Mouse (Mus musculus): ENCODE measurements around the gene Pycr2.
"Not testable (repeated sequence)": the region's sequence is repeated elsewhere in the genome, so short reads cannot be mapped to it uniquely, and the experiment has no call there.

The Pycr2 gene

DNA sequence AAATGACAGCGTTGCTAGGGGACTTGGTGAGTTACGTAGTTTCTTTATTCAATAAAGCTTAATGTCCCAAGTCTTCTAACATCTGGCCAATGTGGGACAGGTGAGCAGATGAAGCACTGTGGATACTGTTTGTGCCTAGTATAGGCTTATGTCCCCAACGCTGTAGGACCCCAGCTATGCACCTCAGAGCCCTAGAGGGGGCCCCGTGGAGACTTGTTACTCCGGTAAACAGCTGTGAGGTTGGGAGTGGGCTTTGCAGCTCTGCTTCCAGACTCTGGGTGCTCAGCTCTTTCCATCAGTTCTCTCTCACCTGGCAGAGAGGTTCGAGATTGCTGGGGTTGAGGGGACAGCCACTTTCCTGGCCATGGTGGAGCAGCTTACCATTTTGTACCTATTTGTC is 1.2 kb downstream of the Pycr2 start:
- no peak for DNase-seq (ENCODE audit: extremely low spot score)

DNA sequence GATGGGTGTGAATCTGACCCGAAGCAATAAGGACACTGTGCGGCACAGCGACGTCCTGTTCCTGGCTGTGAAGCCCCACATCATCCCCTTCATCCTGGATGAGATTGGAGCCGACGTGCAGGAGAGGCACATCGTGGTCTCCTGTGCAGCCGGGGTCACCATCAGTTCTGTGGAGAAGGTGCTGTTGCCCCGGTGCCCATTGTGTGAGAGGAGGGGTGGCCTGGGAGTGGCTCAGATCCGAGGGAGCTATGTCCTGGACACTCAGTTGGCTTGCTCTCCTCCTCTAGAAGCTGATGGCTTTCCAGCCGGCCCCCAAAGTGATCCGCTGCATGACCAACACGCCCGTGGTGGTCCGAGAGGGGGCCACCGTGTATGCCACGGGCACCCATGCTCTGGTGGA is 1.8 kb downstream of the Pycr2 start:
- no peak for DNase-seq (ENCODE audit: extremely low spot score)

DNA sequence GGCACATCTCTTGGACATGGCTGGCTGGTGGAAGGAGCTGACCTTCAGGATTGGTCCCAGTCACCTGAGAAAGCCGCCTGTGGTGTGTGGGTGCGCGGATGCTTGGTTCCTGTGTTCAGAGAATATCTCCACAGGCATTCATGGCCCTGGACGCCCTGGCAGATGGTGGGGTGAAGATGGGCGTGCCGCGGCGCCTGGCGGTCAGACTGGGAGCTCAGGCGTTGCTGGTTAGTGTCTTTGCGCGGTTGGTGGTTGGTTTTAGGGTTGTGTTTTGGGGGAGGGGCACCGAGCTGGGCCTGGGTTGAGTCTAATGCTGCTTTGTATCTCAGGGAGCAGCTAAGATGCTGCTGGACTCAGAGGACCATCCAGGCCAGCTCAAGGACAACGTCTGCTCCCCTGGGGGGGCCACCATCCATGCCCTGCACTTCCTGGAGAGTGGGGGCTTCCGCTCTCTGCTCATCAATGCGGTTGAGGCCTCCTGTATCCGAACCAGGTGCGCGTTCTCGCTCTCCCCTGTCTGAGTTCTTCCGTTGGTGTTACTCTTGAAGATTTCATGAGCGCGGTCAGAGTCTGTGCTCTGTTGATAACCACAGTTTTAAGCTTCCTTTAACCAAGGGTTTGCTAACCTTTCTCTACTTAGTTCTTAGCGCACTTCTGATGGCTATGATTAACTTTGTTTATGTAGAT is 2.5 kb downstream of the Pycr2 start:
- no peak for DNase-seq (ENCODE audit: extremely low spot score)

DNA sequence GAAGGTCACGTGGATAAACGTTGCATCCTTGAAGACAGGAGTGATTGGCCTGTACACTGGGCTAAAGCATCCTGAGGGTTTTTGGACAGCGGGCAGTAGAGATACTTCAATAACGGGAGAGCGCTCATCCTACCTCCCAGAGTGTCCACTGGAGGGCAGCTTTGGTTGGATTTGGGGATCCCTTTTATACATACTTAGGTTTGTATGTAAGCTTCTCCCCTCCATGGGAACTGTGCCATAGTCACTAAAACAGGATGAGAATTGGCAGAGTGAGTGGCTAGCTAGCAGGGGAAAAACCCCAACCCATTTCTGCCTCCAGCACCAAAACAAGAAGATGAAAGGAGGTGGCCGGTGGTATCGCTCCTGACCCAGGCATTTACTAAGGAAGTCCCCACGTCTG is 7.0 kb downstream of the Pycr2 start:
- DNase-seq (ENCODE audit: extremely low spot score): no peak

DNA sequence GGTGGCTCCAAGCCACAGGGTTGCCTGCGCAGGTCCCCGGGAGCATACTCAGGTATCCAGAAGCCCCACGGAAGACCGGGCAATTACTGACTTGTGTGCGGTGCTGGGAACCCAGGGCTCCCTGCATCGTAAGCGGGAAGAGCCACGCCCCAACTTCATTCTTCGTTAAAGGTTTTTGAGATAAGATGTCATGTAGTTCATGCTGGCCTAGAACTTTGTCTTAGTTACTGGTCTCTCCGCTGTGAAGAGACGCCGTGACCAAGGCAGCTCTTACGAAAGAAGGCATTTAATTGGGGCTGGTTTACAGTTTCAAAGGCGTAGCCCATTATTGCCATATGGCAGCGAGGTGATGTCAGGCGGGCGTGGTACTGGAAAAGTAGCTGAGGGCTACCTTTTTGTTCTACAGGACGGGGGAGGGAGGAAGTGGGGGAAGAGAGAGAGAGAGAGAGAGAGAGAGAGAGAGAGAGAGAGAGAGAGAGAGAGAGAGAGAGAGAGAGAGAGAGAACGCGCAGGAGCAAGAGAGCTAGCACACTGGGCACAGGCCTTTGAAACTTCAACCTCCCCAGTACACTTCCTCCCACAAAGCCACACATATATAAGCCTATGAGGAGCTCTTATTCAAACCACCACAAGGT is 7.7 kb downstream of the Pycr2 start:
- no peak for DNase-seq (ENCODE audit: extremely low spot score)

DNA sequence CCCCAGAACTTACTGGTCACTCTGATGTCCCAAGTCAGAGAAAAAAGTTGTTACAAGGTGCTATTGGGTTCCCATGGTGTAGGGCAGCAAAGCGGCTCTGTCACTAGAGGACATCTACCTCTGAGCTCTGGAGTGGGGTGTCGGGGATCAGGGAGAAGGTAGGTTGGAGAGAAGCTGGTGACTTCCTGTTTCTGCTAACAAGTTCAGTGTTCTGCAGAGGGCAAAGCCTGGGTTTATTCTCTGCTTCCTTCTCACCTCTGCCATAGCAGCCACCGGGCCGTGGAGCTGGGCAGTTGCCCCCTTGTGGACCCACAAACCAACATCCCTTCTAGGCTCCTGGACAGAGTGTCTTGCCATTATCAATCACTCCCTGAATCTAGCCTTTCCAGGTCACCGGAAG is 8.7 kb downstream of the Pycr2 start:
- no peak for DNase-seq (ENCODE audit: extremely low spot score)

DNA sequence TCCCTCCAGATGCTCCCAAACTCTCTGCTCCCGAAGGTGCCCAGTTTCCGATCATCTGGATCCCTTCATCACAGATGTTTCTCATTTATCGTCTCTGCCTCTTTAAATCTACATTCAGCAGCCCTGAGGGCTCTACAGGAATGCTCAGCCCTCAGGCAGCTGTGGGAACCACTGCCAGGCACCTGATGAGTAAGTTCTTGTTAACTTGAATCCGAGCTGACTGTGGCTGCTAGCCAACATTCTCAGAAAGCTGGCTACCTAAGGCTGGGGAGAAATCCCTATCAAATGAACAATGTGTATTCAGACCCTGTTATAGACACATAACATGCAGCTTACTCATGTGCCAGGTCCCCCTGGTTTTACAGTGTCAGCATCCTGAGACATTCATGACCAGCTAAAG is 9.7 kb downstream of the Pycr2 start:
- no peak for DNase-seq (ENCODE audit: extremely low spot score)

DNA sequence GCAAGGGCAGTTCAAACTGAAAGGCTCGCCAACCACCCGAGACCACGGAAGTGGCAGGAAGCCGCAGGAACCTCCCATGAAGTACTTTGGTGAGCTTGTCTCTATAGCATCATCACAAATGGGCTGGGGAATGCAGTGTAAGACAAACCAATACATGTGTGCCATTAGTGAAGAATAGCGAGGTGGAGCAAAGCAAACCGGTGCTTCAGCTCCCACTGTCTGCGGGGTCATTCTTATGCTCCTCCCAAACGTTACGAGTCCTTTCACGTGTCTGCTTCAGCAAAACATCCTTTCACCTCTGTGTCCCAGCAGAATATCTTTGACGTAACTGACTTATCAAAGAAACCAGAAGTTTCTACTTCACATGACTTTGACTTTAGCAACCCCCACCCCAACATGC is 12.3 kb downstream of the Pycr2 start:
- no peak for DNase-seq (ENCODE audit: extremely low spot score)

DNA sequence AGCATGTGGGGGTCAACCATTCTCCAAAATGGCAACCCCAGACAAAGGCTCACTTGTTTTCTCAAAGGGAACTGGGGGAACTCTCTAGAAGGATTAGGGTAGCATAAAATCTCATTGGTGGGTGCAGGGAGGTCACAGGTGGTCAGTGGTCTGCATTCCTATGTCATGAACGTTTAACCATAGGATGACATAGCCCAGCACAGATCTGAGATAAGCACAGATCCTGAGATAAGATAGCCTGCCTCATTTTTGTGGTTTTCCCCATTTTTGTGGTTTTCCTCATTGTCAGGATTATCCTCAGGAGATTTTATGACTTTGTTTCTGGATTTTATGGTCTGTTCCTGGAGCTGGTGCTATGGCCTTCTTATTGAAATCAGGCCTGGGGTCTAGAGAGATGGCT is 13.0 kb downstream of the Pycr2 start:
- DNase-seq (ENCODE audit: extremely low spot score): no peak

DNA sequence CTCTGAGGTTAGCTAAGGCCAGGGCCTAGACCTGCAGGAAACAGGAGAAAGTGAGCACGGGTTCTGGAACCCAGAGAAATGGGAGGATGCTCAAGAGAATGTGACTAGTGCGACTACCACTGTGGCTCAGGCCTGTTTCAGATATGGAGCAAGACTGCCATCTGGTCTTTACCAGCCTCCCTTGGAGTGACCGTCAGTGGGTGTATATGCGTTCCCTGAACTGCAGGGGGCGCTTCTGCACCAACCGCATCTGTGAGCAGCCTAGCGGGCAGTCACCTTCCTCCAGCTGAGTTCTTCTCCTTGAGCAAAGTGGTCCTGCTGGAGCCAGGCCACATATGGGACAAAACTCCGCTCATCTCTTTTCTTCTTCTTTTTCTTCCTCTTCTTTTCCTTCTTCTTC is 15.6 kb downstream of the Pycr2 start:
- DNase-seq (ENCODE audit: extremely low spot score): no peak

DNA sequence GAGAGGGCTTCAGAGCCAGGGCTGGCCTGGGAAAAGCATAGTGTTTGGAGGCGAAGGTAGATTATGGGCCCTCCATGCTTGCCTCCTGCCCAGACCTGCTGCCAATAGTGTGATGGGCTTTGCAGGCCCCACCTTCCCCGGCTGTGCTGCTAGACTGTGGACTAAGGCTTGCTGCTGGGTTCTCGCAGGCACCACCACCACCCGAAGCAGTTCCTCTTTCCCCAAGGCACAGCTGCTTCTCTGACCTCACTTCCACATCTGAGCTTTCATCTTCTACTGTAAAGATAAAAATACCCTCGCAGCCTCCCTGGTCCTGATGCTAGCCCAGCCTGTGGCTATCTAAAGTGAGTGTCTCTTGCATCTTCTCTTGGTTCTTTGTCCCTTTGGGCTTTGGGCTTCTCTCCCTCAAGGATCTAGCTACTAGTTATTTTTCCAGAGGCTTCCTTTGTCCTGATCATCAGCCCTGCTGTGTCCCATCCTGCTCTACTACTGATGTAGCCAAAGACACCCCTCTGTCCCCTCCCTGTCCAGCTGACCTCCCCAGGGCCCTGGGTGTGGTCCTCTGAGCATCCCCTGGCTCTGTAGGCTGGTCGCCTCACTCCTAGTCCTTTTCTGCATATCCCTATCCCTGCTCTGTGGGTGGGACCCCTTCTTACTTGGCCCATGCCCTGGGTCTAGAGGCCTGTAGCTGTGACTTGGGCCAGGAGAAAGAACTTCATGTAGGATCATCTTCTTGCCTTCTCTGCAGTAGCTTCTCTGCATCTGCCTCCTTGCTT is 18.4 kb downstream of the Pycr2 start:
- DNase-seq (ENCODE audit: extremely low spot score): no peak

DNA sequence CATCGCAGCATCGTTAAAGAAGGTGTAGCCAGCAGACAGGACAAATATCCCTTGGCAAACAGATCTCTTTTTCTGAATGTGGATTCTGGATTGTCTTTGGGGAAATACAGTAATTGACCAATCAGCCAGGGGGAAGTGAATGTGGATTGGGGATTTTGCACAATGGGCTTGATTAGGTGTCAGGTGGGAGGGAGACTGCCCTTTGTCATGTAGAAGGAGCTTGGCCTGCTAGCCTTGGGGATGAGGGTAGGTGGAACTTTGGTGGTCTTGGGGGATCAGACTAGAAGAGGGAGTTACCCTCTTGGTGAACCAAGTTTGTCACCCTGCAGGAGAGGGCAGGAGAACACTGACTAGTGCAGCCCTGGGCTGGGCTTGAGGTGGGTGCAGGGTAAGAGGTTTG is 20.6 kb downstream of the Pycr2 start:
- no peak for DNase-seq (ENCODE audit: extremely low spot score)

DNA sequence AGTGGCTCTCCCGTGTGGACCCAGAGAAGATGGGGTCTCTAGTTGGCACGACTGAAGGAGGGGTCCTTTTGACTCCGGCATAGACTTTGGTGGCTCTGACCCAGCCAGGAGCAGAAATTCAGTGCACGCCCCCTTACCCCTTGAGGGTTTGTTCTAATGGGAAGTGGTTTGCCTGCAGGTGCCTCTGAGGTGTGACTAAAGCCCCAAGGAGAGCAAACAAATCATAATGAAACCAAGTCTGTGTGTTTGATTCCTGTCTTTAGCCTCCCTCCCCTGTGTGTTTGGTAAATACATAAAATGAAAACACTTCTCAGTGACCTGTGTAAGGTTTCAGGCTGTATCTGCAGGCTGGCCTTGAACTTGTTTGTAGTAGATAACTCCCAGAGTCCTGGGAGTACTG is 22.2 kb downstream of the Pycr2 start:
- DNase-seq (ENCODE audit: extremely low spot score): no peak

DNA sequence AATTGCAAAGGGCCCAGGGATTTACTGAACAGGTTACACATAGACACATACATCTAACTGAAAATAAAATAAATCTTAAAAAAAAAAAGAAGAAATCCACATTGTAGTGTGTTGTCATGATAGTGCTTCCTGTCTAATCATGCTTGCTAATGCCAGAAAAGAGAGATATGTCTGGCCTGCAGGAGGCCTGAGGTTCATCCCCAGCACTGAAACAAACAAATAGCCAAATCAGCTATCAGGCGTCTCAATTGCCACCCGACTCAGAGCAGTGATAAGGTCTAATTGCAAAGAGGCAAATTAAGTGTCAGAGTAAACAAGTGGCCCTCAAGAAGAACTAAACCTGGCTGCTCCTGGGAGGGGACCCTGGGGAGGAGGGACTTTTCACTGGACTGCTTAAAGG is 25.5 kb downstream of the Pycr2 start:
- DNase-seq (ENCODE audit: extremely low spot score): no peak

DNA sequence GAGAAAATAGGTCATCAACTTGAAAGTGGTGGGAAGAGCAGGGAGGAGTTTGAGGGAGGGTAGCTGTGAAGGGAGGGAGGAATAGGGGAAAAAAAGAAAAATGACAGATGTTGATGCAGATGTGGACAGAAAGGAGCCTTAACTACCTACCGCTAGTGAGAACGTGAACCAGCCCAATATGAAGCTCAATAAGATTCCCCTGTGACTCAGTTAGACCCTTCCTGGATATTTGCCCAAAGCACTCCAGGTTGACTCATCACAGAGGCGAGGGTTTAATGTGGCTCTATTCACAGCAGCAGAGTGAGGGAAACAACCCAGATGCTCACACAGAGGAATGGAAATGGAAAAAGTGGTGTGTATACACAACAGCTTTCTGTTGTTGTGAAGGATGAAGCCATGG is 27.0 kb downstream of the Pycr2 start:
- DNase-seq (ENCODE audit: extremely low spot score): no peak

DNA sequence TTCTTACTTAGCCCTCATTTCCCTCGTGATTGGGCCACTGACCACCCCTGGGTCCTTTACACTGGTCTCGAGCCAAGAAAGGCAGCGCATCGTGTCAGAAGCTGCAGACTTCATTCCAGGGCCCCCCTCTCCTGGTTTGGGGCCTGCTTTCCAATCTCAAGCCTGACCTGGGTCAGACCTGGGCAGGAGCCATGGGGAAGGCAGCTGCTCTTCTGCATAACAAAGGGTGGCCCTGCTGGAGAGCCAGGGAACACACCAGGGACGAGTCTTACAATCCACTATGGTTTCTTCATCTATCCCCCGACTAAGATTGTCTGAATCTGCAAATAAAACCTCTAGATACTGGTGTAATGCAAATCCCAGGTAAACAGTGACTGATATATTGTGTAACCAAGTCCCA is 29.6 kb downstream of the Pycr2 start:
- no peak for DNase-seq (ENCODE audit: extremely low spot score)

DNA sequence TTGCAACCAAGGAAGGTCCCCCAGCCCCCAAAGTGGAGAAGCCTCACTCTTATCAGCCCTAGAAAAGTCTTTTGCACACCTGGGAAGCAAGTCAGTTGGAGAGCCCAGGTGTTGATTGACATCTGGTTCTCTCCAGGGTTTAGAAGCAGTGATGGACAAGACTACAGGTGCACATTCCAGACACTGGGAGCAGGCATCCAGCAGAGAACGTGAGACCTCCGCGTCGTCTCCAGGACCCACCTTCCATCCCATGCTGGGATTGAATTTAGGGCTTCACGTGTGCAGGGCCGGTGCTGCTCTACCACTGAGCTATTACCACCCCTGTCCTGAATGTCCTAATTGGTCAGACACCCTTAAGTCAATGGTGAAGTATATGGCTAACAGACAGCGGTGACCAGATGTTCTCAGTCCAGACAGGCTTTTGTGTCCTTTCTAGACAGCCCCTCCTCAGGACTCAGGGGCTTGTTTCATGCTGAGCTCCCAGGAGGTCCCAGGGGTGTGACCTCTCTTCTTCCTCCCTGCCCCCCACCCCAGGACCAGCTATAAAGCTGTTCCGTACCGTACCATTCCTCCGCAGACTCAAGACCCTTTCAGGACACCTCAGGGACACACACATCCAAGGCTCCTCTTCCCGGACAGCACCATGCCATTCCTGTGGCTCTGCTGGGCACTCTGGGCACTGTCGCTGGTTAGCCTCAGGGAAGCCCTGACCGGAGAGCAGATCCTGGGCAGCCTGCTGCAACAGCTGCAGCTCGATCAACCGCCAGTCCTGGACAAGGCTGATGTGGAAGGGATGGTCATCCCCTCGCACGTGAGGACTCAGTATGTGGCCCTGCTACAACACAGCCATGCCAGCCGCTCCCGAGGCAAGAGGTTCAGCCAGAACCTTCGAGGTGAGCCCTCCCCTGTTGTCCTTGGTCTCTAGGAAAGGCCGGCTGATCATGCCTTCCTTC is 30.6 kb downstream of the Pycr2 start, which contains the start of gene Lefty1:
Gene Lefty1, plus strand, starts transcription at position 556 of the 953 bp plus-strand sequence.
- DNase-seq (ENCODE audit: extremely low spot score): no peak

DNA sequence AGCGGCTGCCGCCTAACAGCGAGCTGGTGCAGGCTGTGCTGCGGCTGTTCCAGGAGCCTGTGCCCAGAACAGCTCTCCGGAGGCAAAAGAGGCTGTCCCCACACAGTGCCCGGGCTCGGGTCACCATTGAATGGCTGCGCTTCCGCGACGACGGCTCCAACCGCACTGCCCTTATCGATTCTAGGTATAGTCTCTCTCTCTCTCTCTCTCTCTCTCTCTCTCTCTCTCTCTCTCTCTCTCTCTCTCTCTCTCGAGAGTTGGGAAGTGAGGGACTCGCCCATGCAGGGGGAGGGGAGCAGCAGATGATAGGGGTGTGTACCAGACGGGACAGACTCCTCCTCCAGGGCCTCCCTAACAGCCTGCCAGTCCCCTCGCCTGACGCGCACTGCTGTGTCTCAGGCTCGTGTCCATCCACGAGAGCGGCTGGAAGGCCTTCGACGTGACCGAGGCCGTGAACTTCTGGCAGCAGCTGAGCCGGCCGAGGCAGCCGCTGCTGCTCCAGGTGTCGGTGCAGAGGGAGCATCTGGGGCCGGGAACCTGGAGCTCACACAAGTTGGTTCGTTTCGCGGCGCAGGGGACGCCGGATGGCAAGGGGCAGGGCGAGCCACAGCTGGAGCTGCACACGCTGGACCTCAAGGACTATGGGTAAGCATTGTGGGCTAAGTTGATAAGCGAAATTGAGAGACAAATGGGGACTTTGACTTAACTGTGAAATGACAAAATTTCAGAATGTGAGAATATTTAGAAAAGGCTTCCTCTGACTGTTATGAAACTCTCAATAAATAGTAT is 32.7 kb downstream of the Pycr2 start:
- peak; percentile 42 for DNase-seq (ENCODE audit: extremely low spot score)

DNA sequence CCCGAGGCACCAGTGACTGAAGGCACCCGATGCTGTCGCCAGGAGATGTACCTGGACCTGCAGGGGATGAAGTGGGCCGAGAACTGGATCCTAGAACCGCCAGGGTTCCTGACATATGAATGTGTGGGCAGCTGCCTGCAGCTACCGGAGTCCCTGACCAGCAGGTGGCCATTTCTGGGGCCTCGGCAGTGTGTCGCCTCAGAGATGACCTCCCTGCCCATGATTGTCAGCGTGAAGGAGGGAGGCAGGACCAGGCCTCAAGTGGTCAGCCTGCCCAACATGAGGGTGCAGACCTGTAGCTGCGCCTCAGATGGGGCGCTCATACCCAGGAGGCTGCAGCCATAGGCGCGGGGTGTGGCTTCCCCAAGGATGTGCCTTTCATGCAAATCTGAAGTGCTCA is 33.5 kb downstream of the Pycr2 start:
- not testable (repeated sequence) for DNase-seq (ENCODE audit: extremely low spot score)

DNA sequence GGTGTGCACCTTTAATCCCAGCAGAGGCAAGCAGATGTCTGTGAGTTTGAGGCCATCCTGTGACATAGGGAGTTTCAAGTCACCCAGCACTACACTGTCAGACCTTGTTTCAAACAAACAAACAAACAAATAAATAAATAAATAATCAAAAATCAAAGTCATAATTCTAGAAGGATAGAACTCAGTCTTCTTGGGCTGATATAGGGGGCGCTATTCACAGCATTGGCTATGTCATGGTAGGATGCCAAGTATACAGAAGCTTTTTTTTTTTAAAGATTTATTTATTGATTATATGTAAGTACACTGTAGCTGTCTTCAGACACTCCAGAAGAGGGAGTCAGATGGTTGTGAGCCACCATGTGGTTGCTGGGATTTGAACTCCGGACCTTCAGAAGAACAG is 34.7 kb downstream of the Pycr2 start:
- not testable (repeated sequence) for DNase-seq (ENCODE audit: extremely low spot score)

Data from embryo, embryonic 9.5 days (tissue).